Mouse (Mus musculus) c-Kit-positive CD71-negative TER-119-negative erythroid progenitor cells, embryonic 14.5 days (primary cell): ENCODE data around the gene Rd3l.
A peak's percentile ranks its signal among the peaks of the same experiment; 100 is the strongest.

Experiments used
- DNase-seq: peaks from one replicate; pipeline ENCODE4 v3.0.0-alpha.2; 2013; ENCODE audit warnings: low read depth

Gene Rd3l

DNA sequence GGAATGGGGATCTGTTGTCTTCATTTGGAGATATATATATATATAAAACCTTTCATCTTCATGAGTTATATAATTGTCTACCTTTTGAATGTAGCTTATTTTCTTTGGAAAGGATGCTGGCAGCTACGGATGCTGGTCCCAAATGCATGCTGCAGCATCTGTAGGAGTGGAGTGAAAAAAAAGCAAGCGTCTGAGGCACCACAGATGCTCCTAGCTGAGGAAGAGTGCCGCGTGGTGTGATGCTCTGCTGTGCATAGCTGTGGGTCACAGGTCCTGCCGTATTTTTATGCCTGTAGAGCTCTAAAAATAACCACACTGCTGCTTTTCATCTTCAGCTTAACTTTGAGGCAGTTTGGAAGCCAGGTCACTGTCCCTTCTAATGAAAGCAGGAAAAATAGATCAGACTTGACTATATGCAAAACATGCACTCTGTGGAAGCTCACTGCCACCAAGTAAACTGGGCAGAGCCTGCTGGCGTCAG lies at the start of gene Rd3l:
Rd3l (minus strand) TSS at position 431 of the 481 bp plus-strand sequence.
- DNase-seq = no peak

DNA sequence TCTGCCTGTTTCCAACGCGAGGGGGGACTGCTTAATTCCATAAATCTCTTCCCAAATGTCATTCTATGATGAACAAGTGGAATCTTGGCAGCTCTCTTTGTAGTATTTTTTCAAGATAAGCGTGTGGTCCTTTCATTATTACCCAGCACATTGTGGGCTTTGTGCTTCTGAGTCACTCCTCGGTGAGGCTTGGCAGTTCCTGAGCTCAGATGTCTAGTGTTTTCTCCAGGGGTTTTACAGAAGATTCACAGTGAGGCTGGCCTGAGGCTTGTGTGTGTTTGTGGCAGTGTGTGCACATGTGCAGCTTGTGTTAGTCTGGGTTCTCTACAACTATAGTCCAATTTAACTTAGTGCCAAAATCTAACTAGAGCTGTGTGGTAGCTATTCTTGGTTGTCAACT lies 46.3 kb upstream of the Rd3l start:
- no peak for DNase-seq

DNA sequence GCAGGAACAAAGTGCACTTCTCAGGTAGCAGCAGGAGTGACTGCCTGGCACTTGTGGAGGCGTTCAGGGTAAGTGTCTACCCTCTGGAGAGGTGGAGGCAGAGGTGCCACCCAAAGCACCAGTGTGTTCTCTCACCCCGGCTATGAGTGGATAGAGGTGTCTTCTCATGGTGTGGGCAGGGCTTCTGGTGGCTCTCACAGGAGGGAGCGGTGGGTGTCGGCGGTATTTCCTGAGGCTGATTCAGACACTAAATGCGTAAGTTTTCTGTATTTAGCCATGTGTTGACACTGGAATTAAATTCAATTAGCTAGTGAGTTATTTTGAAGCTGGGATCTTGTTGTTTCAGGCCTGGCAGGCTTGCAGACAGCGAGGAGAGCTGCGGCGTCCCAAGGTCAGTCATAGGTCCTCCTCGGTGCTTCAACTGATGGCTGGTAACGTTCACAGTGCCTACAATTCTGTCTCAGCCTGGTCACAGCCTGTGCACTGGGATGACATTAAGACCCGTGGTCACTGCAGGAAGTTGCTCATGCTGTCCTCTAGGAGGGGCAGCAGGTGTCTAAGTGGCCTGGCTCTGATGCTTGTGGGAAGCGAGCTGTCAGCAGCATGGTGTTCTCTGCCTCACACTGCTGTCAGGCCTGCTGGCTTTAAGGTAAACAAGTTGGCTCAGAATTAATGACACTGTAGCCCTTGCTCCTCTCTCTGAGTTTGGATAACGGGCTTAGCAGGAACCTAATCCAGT lies 45.0 kb upstream of the Rd3l start:
- DNase-seq = no peak

DNA sequence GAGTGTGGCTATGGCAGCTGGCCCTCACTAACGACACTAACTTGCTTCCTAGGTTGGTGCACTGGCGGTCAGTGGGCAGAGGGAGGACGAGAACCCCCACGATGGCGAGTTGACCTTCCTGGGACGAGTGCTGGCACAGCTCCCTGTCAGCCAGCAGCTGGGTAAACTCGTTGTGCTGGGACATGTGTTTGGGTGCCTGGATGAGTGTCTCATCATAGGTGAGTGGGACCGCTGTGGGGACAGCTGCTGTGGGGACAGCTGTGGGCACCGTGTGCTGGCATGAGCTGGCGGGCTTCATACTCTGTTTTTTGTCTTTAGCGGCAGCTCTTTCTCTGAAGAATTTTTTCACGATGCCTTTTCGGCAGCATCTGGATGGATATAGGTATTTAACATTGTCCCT lies 44.3 kb upstream of the Rd3l start:
- no peak for DNase-seq

DNA sequence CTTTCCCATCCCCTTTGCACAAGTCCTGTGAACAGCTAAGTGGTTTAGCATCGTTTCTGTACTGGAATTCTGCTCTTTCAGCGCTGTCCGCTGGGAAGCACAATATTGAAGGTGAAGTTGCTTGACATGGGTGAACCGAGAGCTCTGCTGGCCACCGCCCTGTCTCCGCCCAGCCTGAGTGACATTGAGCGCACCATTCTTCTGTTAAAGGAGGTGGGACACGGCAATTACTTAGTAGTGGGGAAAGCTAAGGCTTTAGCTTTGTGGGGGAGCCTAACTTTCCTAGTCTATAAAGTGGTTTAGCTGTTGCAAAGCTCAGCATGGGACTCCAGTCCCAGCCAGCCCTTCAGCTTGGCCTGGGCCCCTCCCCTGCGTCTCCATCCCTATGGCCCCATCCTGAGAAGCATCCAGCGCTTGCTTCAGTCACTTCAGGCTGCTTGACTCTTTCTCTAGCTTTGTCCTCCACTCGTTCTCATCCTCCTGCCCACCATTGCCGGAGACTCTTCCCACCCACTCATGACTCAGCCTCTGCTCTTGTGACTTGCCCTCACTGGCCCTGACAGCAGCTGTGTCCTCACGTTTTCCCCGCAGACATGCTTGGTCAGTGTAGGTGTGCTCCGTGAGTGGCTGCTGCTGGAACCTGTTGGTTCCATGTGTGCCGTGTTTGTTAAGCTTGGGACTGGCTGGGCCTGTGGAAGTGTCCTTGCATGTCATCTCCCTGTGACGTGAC lies 43.6 kb upstream of the Rd3l start:
- no peak for DNase-seq

DNA sequence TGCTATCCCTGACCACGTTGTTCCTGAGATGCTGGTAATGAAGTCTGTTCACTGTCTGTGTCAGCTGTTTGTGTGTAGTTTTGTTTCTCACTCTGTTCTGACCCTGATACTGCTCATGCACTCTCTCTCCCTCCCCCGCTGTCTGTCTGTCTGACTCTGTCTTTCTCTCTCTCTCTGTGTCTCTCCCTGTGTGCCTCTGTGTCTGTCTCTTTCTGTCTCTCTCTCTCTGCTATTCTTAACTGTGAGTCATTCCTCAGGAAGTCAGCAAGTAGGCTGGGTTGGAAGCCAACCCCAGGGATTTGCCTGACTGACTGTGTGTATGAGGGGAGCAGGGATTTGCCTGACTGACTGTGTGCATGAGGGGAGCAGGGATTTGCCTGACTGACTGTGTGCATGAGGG lies 42.2 kb upstream of the Rd3l start:
- DNase-seq = no peak

DNA sequence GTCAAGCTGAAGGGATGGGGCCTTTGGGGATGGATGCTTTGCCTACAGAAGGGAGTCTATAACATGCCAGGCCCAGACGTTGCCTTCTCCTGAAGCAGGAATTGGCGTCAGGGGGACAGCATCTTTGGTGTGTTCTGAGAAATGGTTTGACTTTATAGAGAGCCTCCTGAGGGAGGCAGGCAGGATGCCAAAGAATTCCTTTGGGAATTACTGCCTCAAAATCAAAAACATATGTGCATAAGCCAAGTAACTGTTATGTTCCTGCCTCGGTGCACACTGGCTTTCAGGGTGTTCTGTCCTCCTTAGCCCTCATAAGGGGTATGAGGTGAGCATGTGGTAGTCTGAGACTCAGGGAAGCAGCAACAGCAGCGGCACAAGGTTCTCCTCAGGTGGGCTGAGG lies 35.2 kb upstream of the Rd3l start:
- no peak for DNase-seq

DNA sequence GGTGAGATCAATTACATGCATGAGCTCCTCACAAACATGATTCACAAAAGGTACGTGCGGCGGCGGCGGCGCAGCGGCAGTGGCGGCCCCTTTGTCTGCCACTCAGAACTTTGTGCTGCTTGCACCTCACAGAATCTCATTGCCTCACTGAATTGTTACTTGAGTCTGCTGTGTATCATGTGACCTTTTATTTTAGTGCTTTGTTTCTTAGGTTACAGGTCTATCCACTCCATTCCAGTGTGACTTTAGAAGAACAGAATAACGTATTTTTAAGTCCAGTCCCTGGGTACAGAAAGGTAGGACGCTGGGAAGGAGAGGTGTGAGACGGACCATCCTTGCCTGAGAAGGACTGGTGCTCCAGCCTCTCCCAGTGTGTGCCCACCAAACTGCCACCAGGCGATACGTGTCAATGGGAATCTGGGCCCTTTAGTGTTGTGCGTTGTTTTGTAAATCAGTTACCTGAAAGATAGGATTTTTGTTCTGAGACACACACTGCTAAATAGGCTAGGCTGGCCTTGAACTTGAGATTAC lies 32.2 kb upstream of the Rd3l start:
- no peak for DNase-seq

DNA sequence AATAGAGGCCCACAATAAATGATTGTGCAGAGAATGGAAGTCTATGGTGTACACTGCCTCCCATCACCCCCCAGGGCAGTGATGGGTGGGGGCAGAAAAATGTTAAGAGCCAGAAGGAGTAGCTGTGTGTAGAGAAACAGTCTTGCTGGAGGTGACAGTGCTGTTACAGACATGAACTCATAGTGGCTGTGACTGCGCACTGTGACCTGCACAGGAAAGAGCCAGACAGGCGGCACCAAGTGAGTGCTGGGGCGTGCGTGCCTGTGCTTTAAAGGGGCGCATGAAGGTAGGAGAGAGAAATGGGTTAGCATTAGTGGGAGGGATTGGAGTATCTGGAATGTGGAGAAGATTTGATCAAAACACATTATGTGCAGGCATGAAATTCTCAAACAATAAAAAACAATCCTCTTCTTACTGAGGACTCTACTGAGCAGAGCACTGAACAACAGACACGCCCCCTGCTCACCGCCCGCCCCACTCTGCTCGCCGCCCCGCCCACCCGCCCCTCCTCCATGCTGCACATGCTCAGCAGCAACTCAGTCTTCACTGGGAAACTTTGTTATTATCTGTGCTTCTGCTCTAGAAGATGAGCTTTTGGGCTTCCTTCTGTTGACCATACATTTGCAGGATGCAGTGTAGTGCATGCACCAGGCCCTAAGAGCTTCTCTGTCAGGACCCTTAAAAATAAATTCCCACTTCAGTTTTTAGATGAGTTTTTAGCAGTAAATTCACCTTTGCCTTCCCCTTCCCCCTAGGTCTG lies 31.6 kb upstream of the Rd3l start:
- no peak for DNase-seq

DNA sequence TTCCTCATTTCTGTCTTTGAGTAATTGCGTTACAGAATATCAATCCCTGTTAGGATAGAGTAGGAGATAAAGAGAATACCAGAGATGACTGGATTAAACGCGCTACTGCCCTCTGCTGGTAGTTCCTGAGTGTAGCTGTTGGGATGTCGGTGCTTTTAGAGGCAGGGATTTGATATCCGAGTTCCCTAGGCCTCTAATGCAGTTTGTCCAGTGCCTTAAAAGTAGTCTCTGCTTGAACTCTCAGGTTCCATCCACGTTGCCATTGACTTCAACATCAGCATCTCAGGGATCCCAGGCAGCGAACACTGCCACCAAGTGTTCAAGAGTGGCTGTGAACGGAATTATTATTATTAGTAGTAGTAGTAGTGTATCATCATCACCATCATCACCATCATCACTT lies 20.1 kb upstream of the Rd3l start:
- peak; percentile 60 for DNase-seq

DNA sequence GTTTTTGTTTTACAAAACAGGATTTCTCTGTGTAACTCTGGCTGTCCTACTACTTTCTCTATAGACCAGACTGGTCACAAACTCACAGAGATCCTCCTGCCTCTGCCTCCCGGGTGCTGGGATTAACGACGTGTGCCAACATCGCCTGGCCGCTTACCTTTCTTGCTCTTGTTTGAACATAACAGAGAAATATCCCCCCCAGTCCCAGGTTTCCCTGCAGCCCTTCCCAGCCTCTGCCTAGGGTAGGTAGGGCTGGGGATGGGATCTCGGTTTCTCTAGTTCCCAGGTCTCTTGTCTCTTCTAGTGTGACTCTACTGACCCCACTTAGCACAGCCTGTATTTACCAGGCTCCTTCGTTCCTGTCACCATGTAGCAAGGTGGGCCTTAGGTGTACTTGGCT lies 18.6 kb upstream of the Rd3l start:
- DNase-seq = no peak

DNA sequence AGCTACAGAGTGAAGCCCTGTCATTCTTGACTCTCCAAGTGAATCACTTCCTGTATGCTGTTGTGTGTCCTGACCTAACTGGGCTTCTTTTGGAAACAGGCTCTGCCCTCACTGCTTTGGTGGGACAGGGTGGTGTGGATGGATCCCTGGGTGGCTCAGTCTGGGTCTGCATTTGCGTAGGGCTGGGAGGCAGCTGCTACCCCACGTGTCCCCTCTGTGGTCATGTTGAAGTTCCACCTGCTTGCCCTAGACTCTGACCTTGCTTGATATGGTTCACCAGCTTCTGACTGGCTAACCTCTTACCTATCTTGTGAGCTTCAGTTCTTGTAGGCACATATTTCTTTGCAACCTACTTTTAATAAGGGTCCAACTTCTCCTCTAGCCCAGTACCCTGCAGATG lies 14.0 kb upstream of the Rd3l start:
- DNase-seq = no peak

DNA sequence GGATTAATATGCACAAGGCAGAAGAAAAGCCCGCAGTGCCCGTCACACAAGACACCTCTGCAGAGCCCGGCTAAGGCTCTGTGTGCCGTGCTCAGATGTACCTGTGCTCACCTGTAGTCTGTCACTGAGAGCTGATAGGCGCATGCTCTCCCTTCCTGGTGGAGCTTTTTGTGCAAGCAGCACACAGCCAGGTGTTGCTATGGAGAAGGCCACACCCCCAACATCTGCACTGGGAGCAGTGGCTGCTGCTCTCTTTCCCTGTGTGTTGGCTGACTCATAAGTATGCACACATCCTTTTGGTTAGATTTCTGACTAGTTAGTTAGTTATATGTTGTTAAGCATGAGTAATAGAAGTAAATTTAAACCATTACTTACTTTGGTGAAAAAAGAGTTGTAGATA lies 11.5 kb upstream of the Rd3l start:
- no peak for DNase-seq

DNA sequence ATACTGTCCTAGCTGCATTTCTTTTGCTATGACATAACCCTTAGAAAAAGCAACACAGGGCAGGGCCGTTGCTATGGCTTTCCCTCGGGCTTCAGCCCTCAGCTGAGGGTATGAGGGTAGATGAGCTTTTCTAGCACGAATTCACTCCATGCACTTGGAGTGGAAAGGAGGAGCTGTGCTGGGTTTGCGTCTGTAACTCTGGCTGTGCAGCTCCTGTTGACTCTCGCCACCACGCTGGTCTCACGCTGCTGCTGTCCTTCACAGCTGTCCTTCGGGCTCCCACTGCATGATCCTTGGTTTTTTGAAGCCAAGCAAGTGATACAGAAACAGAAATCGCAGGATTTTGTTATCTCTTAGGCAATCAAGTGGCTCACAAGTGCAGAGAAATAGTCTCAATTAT lies 5.6 kb upstream of the Rd3l start:
- no peak for DNase-seq

DNA sequence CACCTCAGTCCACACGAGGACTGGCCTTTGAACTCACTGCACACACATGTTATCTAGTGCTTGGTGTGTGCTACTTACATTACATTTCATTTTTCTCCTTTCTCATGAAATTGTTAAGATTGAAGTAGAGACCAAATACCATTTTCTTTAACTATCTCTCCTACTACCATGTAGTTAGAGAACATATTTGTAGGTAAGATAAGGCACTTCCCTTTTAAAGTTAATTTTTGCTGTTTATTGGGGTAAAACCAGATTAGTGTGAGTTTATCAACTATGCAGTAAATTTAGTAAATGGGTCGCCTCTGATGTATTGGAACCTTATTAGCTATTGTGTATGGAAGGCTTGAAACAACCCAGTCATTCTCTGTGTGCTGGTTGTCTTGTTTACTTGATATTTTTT lies 2.0 kb upstream of the Rd3l start:
- no peak for DNase-seq

DNA sequence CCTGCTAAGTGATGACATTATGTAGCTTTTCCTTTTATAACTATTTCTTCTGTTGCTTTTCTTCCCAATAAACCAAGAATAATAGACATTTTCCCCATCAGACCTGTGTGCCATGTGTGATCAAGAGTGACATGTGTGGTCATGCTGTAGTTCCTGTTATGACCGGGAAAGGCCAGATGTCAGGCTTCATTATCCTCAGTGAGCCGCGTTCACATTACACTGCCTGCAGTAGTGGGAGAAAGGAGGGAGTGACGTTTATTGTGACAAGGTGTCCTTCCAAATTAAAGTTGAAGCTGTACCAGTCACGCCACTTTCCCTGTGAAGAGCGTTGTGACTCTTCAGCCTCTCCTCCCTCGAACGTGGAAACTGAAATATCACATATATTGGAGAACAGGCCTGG lies 714 bp upstream of the Rd3l start:
- no peak for DNase-seq

DNA sequence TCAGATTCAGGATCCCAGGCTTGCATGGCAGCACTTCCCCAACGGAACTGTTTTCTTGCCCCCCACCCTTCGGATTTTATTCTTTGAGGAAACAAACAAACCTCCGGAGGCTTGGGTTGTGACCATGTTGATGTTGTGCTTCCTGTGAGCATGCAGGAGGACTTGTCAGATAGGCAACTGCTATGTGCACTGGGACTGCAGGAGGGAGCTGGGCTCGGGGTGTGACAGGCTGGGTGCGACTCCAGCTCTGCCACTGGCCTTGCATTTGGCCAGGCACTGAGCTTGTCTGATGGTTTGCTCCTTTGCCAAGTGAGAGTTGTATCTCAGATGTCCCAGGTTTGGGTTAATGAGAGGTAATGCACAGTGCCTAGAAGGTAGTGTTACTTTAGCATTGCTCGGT lies 2.8 kb downstream of the Rd3l start:
- no peak for DNase-seq

DNA sequence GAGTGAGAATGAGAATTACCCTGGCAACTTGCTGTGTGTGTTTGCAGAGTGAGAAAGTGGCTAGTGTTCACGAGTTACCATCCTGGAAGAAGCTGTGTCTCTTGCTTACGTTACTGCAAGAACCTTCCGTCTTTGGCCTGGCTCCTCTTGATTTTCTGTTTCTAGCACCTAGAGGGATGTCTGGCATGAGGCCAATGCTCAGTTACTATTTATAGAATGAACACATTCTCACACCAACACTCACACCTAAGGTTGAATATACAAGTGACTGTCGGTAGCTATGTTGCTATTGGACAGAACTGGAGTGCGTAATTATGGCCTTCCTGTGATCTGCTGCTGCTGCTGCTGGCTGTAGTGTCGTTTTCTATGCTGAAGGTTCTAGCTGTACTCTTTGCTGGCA lies 4.0 kb downstream of the Rd3l start:
- no peak for DNase-seq

DNA sequence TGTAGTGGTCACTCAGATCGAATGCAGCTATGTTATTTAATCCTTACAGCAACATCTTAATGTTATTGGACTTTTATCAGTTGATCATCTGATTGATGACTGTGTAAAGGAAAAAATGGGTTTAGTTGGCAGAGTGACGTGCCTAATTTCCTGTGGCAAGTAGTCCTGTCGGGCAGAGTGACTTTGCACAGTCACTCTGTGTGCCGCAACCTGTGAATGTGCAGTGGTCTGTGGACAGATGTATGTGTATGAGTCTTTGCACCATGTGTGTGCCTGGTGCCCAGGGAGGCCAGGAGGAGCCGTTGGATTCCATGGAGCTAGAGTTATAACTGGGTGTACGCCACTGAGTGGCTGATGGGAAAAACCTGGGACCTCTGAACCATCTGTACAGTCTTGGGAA lies 6.5 kb downstream of the Rd3l start:
- DNase-seq = no peak

DNA sequence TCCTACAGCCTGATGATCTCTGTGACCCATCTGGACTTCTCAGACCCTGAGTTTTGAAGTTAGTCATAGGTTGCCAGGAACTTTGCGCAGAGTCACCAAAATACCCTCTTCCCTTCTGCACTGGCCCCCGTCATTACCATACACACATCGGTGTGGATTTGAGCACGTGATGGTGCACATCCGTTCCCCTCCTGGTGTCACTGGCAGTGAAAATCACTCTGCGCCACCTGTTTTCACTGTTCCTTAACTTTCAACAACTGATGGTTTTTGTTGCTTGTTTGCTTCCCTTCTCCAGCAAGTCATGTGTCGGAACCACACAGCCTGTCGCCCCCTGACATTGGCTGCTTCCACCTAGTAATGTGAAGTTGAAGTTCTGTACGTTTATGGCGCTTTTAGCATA lies 8.6 kb downstream of the Rd3l start:
- no peak for DNase-seq

DNA sequence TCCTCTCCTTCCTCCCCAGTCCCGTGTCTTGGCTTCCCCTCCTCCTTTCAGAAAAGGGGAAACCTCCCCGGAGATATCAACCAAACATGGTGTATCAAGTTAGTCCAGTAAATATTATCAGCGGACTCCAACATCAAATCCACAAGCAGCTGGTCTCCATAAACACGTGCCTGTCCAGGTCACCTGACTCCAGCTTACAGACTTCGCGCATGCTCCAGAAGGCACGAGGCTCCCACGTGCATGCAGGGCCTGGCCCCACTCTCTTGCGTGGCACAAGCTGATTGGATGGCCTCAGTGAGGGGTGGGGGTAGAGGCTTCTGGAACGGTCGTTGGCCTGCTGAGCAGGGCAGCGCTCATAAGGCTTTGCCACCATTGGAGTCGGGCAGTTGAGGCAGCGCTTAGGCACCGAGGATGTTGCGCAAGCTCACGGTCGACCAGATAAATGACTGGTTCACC lies 9.9 kb downstream of the Rd3l start, which contains the start of gene Tdrd9:
Tdrd9 (plus strand) TSS at position 329 of the 456 bp plus-strand sequence.
- no peak for DNase-seq

DNA sequence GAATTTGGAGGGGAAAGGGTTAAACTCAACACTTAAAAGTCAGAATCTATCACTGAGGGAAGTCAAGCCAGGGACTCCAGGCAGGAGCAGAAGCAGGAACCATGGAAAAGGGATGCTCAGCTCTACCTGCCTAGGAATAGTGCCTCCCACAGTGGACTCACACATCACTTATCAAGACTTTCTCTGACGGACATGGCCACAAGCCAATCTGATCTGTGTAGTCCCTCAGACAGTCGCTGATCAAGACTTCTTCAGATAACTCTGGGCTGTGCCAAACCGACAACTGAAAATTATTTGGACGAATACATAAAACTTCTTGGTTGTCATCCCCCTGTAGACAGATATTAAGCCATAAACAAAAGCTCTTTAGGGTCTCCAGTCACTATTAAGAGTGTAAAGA lies 11.0 kb downstream of the Rd3l start:
- DNase-seq = no peak
